In genomic region chr5:143288378-143288911, GRCm38 (mm10) we compare ENCODE assay signal across 10 mouse cellular contexts. TPM values are rescaled to one million over a fixed set of nuclear protein-coding genes. Genes with fewer than 3 reads are reported as not detected.
DNase-seq lines count a peak whose midpoint lies in the region; ATAC-seq and TF ChIP-seq lines count a peak whose summit lies in the region.
"Had no signal": no experiment of that assay in that cellular context is flagged by ENCODE, and none has a peak within 500 bp of the region (broad histone marks: within the 10 kb centered on the region; RNA-seq: fewer than 3 reads in every experiment).

No protein-coding gene starts in this region.

- no peak for TF ChIP-seq POLR2A in bone marrow macrophage, adult 2 months (IDR thresholded peaks at IDR 0.05; ENCODE audit: borderline replicate concordance, low read depth, low read length)

- H3K9me3 ChIP-seq in heart, embryonic 10.5 days = no peaks in the 10 kb centered on the region
- H3K9me3 ChIP-seq in hindbrain, embryonic 15.5 days = no peaks in the 10 kb centered on the region

- H3K4me3 ChIP-seq in heart, embryonic 10.5 days = peak overlapping the region; percentile 57
- peak overlapping the region; percentile 17 for H3K4me3 ChIP-seq in bone marrow macrophage, adult 2 months (ENCODE audit: insufficient read depth, low read length)
- peak overlapping the region; percentile 19 for H3K4me3 ChIP-seq in hindbrain, embryonic 15.5 days

- TF ChIP-seq CTCF in bone marrow macrophage, adult 2 months (IDR thresholded peaks at IDR 0.05; ENCODE audit: low read depth, low read length) = no peak

- H3K9ac ChIP-seq in hindbrain, embryonic 15.5 days = no peak overlapping the region

- peak overlapping the region; percentile 47 for H3K4me2 ChIP-seq in hindbrain, embryonic 15.5 days

- no peaks in the 10 kb centered on the region for H3K36me3 ChIP-seq in heart, embryonic 10.5 days
- H3K36me3 ChIP-seq in hindbrain, embryonic 15.5 days = no peaks in the 10 kb centered on the region

- ATAC-seq in hindbrain, embryonic 15.5 days (ENCODE audit: low FRiP score, low read depth) = no peak

- H3K4me1 ChIP-seq in heart, embryonic 10.5 days = peaks cover 26% of the 10 kb centered on the region
- H3K4me1 ChIP-seq in bone marrow macrophage, adult 2 months (ENCODE audit: control insufficient read depth, insufficient read depth, low read length) = peaks cover 8% of the 10 kb centered on the region
- peaks cover 20% of the 10 kb centered on the region for H3K4me1 ChIP-seq in hindbrain, embryonic 15.5 days (replicated peaks)

- H3K27me3 ChIP-seq in heart, embryonic 10.5 days (ENCODE audit: insufficient read depth, poor library complexity, severe bottlenecking) = peaks cover 96% of the 10 kb centered on the region
- H3K27me3 ChIP-seq in hindbrain, embryonic 15.5 days = peaks cover 67% of the 10 kb centered on the region

- no peak overlapping the region for H3K27ac ChIP-seq in heart, embryonic 10.5 days
- H3K27ac ChIP-seq in bone marrow macrophage, adult 2 months (ENCODE audit: insufficient read depth, low read depth, low read length) = no peak overlapping the region
- H3K27ac ChIP-seq in hindbrain, embryonic 15.5 days (replicated peaks) = no peak overlapping the region

- 17% methylated on average over 9 of the region's 9 CpGs for WGBS in heart, embryonic 10.5 days
- WGBS in hindbrain, embryonic 15.5 days = 19% methylated on average over 9 of the region's 9 CpGs

- DNase-seq in heart, embryonic 10.5 days (ENCODE audit: low spot score) = no peak
- DNase-seq in heart, adult 18-20 months = no peak
- DNase-seq in mesoderm, embryonic 11.5 days (ENCODE audit: low read depth, low spot score) = peak; percentile 23
- no peak for DNase-seq in thymus, postnatal 36 days
- no peak for DNase-seq in adrenal gland, adult 18-20 months (ENCODE audit: low spot score in 2 of 2)
- DNase-seq in urinary bladder, adult 18-20 months (ENCODE audit: low spot score in 2 of 2) = no peak
- DNase-seq: adrenal gland, postnatal 25 days had no signal

RNA-seq across cellular contexts. Expression of gene Zfp853, which starts 5.0 kb away (rescaled TPM):
- not detected in 2 replicates for polyA plus RNA-seq in heart, embryonic 10.5 days (2016; fragmentation: Nextera tagmentation; extraction: Ambion mirVana)
- total RNA-seq in heart, adult 18-20 months (2021) = under 1 TPM in 1 of 2 experiments, not detected in 1; 0.13 TPM
- polyA plus RNA-seq in bone marrow macrophage, adult 2 months (2012; ENCODE audit: insufficient read depth, insufficient read length, missing spikeins) = not detected in 2 replicates
- 0.27 and 0.31 TPM in 2 replicates for polyA plus RNA-seq in hindbrain, embryonic 15.5 days (2015; fragmentation: Nextera tagmentation; extraction: Ambion mirVana)
- under 1 TPM; 0.17 to 0.38 TPM for total RNA-seq in adrenal gland, adult 18-20 months (2021)
- polyA plus RNA-seq: C2C12 had no signal

RNA-seq across cellular contexts. Expression of gene Zfp316, which starts 18.6 kb away (rescaled TPM):
- 2.1 and 2.6 TPM in 2 replicates for polyA plus RNA-seq in heart, embryonic 10.5 days (2016; fragmentation: Nextera tagmentation; extraction: Ambion mirVana)
- 1 to 10 TPM; 5.5 to 5.7 TPM for total RNA-seq in heart, adult 18-20 months (2021)
- polyA plus RNA-seq in bone marrow macrophage, adult 2 months (2012; ENCODE audit: insufficient read depth, insufficient read length, missing spikeins) = 1.7 and 2.9 TPM in 2 replicates
- polyA plus RNA-seq in hindbrain, embryonic 15.5 days (2015; fragmentation: Nextera tagmentation; extraction: Ambion mirVana) = 11.1 and 13.1 TPM in 2 replicates
- 1 to 10 TPM; 6.1 to 7.7 TPM for total RNA-seq in adrenal gland, adult 18-20 months (2021)

RNA-seq across cellular contexts. Expression of gene E130309D02Rik, which starts 26.7 kb away (rescaled TPM):
- 35.0 and 46.1 TPM in 2 replicates for polyA plus RNA-seq in heart, embryonic 10.5 days (2016; fragmentation: Nextera tagmentation; extraction: Ambion mirVana)
- total RNA-seq in heart, adult 18-20 months (2021) = 10 to 100 TPM; 15.1 to 18.2 TPM
- polyA plus RNA-seq in bone marrow macrophage, adult 2 months (2012; ENCODE audit: insufficient read depth, insufficient read length, missing spikeins) = 11.2 and 14.3 TPM in 2 replicates
- 31.7 and 32.7 TPM in 2 replicates for polyA plus RNA-seq in hindbrain, embryonic 15.5 days (2015; fragmentation: Nextera tagmentation; extraction: Ambion mirVana)
- 10 to 100 TPM; 22.9 to 34.2 TPM for total RNA-seq in adrenal gland, adult 18-20 months (2021)

RNA-seq across cellular contexts. Expression of gene Zdhhc4, which starts 40.6 kb away (rescaled TPM):
- 55.5 and 58.6 TPM in 2 replicates for polyA plus RNA-seq in heart, embryonic 10.5 days (2016; fragmentation: Nextera tagmentation; extraction: Ambion mirVana)
- total RNA-seq in heart, adult 18-20 months (2021) = 10 to 100 TPM; 25.1 to 26.3 TPM
- polyA plus RNA-seq in bone marrow macrophage, adult 2 months (2012; ENCODE audit: insufficient read depth, insufficient read length, missing spikeins) = 36.2 and 45.4 TPM in 2 replicates
- polyA plus RNA-seq in hindbrain, embryonic 15.5 days (2015; fragmentation: Nextera tagmentation; extraction: Ambion mirVana) = 66.1 and 69.8 TPM in 2 replicates
- 10 to 100 TPM; 60.7 to 68.5 TPM for total RNA-seq in adrenal gland, adult 18-20 months (2021)

RNA-seq across cellular contexts. Expression of gene Zfp12, which starts 53.5 kb away (rescaled TPM):
- polyA plus RNA-seq in heart, embryonic 10.5 days (2016; fragmentation: Nextera tagmentation; extraction: Ambion mirVana) = 8.3 and 11.7 TPM in 2 replicates
- 1 to 10 TPM; 8.3 to 9.6 TPM for total RNA-seq in heart, adult 18-20 months (2021)
- 8.8 and 10.2 TPM in 2 replicates for polyA plus RNA-seq in bone marrow macrophage, adult 2 months (2012; ENCODE audit: insufficient read depth, insufficient read length, missing spikeins)
- polyA plus RNA-seq in hindbrain, embryonic 15.5 days (2015; fragmentation: Nextera tagmentation; extraction: Ambion mirVana) = 19.1 and 19.2 TPM in 2 replicates
- 10 to 100 TPM; 21.2 to 22.1 TPM for total RNA-seq in adrenal gland, adult 18-20 months (2021)
